Mouse (Mus musculus): ENCODE measurements at regions not wholly inside any gene's neighbourhood (a gene's known extent, or its start where the extent isn't known, plus 50 kb on each side); places are given as distances from the start of the nearest gene placed in this dataset.

GRCm38 (mm10) chr3:18428908-18429307 is 480.7 kb downstream of the Cypt12 start:
- Histone ChIP-seq H3K4me2 (ENCODE audit: insufficient read depth, low read depth, poor library complexity, severe bottlenecking) (no peak overlapping the region), H3K79me2 (replicated peaks; ENCODE audit: control insufficient read depth, extremely low read depth, insufficient read depth, poor library complexity, severe bottlenecking) (no peaks in the 10 kb centered on the region), H3K4me3 (replicated peaks in 1 of 3; ENCODE audit: low read depth in 2 of 3, low read length in 2 of 3, poor library complexity in 1 of 3) (no peak overlapping the region), H3K9me3 (replicated peaks; ENCODE audit: low read length) (peaks cover 8% of the 10 kb centered on the region), H3K27me3 (replicated peaks) (no peaks in the 10 kb centered on the region), H3K27ac (ENCODE audit: insufficient read depth, low read depth) (no peak overlapping the region), H3K9ac (ENCODE audit: insufficient read depth, low read depth) (no peak overlapping the region), H3K4me1 (ENCODE audit: control insufficient read depth in 1 of 2, insufficient read depth in 2 of 2) (no peaks in the 10 kb centered on the region), H3K36me3 (replicated peaks in 1 of 2; ENCODE audit: control insufficient read depth in 1 of 2, insufficient read depth in 1 of 2, low read length in 1 of 2) (no peaks in the 10 kb centered on the region)
- in situ Hi-C loops (cut with MboI; ENCODE audit: low pct_ligation_motif_present, low pct_unique_long_range_greater_than_20kb, low sequenced_read_pairs) = no loop called here
- dilution Hi-C loops (cut with MboI; ENCODE audit: extremely low pct_ligation_motif_present, extremely low pct_unique_long_range_greater_than_20kb, low sequenced_read_pairs) = no loop called here
- no peak for DNase-seq (ENCODE audit: extremely low read depth)
- TF ChIP-seq CHD1 (IDR thresholded peaks at IDR 0.05; ENCODE audit: low read depth, low read length) (no peak), JUND (conservative IDR thresholded peaks at IDR 0.05; ENCODE audit: low read depth, low read length) (no peak), USF2 (conservative IDR thresholded peaks at IDR 0.05; ENCODE audit: low read depth, low read length) (no peak), POLR2AphosphoS2 (IDR thresholded peaks at IDR 0.05; ENCODE audit: low read depth, low read length) (no peak), RCOR1 (conservative IDR thresholded peaks at IDR 0.05; ENCODE audit: low read depth, low read length) (no peak), NRF1 (IDR thresholded peaks at IDR 0.05; ENCODE audit: low read depth, low read length) (no peak), ELF1 (IDR thresholded peaks at IDR 0.05; ENCODE audit: low read depth, low read length) (no peak), MYC (IDR thresholded peaks at IDR 0.05; ENCODE audit: low read depth, low read length) (no peak), IRF4 (IDR thresholded peaks at IDR 0.05; ENCODE audit: low read depth, low read length) (no peak), TBP (conservative IDR thresholded peaks at IDR 0.05; ENCODE audit: low read depth, low read length) (no peak), UBTF (IDR thresholded peaks at IDR 0.05; ENCODE audit: low read depth, low read length) (no peak)

- H3K27ac ChIP-seq (ENCODE audit: insufficient read depth, low read depth) = no peak overlapping the region
- no peaks in the 10 kb centered on the region for H3K36me3 ChIP-seq (replicated peaks in 1 of 2; ENCODE audit: control insufficient read depth in 1 of 2, insufficient read depth in 1 of 2, low read length in 1 of 2)
- in situ Hi-C loops (cut with MboI; ENCODE audit: low pct_ligation_motif_present, low pct_unique_long_range_greater_than_20kb, low sequenced_read_pairs) = no loop called here
- dilution Hi-C loops (cut with MboI; ENCODE audit: extremely low pct_ligation_motif_present, extremely low pct_unique_long_range_greater_than_20kb, low sequenced_read_pairs) = no loop called here
- no peaks in the 10 kb centered on the region for H3K4me1 ChIP-seq (ENCODE audit: control insufficient read depth in 1 of 2, insufficient read depth in 2 of 2)
- H3K4me2 ChIP-seq (ENCODE audit: insufficient read depth, low read depth, poor library complexity, severe bottlenecking) = no peak overlapping the region
- no peak overlapping the region for H3K4me3 ChIP-seq (replicated peaks in 1 of 3; ENCODE audit: low read depth in 2 of 3, low read length in 2 of 3, poor library complexity in 1 of 3)
- H3K79me2 ChIP-seq (replicated peaks; ENCODE audit: control insufficient read depth, extremely low read depth, insufficient read depth, poor library complexity, severe bottlenecking) = no peaks in the 10 kb centered on the region
- no peak overlapping the region for H3K9ac ChIP-seq (ENCODE audit: insufficient read depth, low read depth)
- no peaks in the 10 kb centered on the region for H3K27me3 ChIP-seq (replicated peaks)
- DNase-seq (ENCODE audit: extremely low read depth) = no peak
- no peak for TF ChIP-seq JUN (IDR thresholded peaks at IDR 0.05; ENCODE audit: insufficient read depth, low read depth, low read length)
- no peak for TF ChIP-seq SMC3 (IDR thresholded peaks at IDR 0.05; ENCODE audit: low read depth, low read length)
- no peak for TF ChIP-seq E2F4 (IDR thresholded peaks at IDR 0.05; ENCODE audit: insufficient replicate concordance, low read depth, low read length)
- TF ChIP-seq MAX (IDR thresholded peaks at IDR 0.05; ENCODE audit: low read length) = no peak
- TF ChIP-seq ELF1 (IDR thresholded peaks at IDR 0.05; ENCODE audit: low read depth, low read length) = no peak
- no peak for TF ChIP-seq CHD2 (IDR thresholded peaks at IDR 0.05; ENCODE audit: low read length)
- no peak for TF ChIP-seq TCF12 (IDR thresholded peaks at IDR 0.05; ENCODE audit: low read depth, low read length)
- no peak for TF ChIP-seq PAX5 (IDR thresholded peaks at IDR 0.05; ENCODE audit: low read length)
- TF ChIP-seq SIN3A (IDR thresholded peaks at IDR 0.05; ENCODE audit: low read length) = no peak
- no peak for TF ChIP-seq ZKSCAN1 (IDR thresholded peaks at IDR 0.05; ENCODE audit: borderline replicate concordance, low read depth, low read length)
- no peak for TF ChIP-seq CHD1 (IDR thresholded peaks at IDR 0.05; ENCODE audit: low read depth, low read length)
- H3K9me3 ChIP-seq (replicated peaks; ENCODE audit: low read length) = peaks cover 6% of the 10 kb centered on the region
Measured at GRCm38 (mm10) chr3:18438845-18439244, 490.6 kb downstream of the Cypt12 start.

Data from CH12.LX (cell line).